15 mouse cellular contexts compared by ENCODE assay signal in genomic region chr2:28973832-28974450, GRCm38 (mm10). TPM values are rescaled to one million over a fixed set of nuclear protein-coding genes. Genes with fewer than 3 reads are reported as not detected.
A peak's percentile ranks its signal among the peaks of the same experiment; 100 is the strongest.
DNase-seq lines count a peak whose midpoint lies in the region; ATAC-seq and TF ChIP-seq lines count a peak whose summit lies in the region.
"Had no signal": no experiment of that assay in that cellular context is flagged by ENCODE, and none has a peak within 500 bp of the region (broad histone marks: within the 10 kb centered on the region; RNA-seq: fewer than 3 reads in every experiment).

No protein-coding gene starts in this region.

- H3K27ac ChIP-seq in midbrain, embryonic 10.5 days (replicated peaks) = peak overlapping the region; percentile 23; the same call in 1 of the 2 replicates
- H3K27ac ChIP-seq in midbrain, postnatal 0 days (ENCODE audit: low read depth, low read length) = no peak overlapping the region
- H3K27ac ChIP-seq in intestine, embryonic 15.5 days = 0 out of 2 replicates have a peak overlapping the region, but pooled peaks have one; percentile 2
- H3K27ac ChIP-seq: layer of hippocampus, adult 2 months; liver, embryonic 12.5 days had no signal

- no peak for ATAC-seq in midbrain, postnatal 0 days (ENCODE audit: low FRiP score)
- peak; percentile 58 for ATAC-seq in intestine, embryonic 15.5 days
- ATAC-seq: liver, embryonic 12.5 days had no signal

- 42% methylated on average over 15 of the region's 15 CpGs for WGBS in midbrain, embryonic 10.5 days
- 57% methylated on average over 15 of the region's 15 CpGs for WGBS in midbrain, postnatal 0 days
- 37% methylated on average over 15 of the region's 15 CpGs for WGBS in intestine, embryonic 15.5 days

- DNase-seq in midbrain, embryonic 10.5 days (ENCODE audit: low spot score) = no peak
- DNase-seq in midbrain, postnatal 0 days (ENCODE audit: low spot score) = no peak
- peak; percentile 45 for DNase-seq in cerebellum, adult 9-11 months
- DNase-seq in retina, embryonic 14.5 days (ENCODE audit: low spot score) = peak; percentile 71
- no peak for DNase-seq in spleen, postnatal 14 days (ENCODE audit: low spot score in 2 of 2)
- no peak for DNase-seq in heart, postnatal 36 days
- no peak for DNase-seq in adrenal gland, postnatal 25 days
- DNase-seq: right cerebral cortex, adult 18-20 months had no signal

- H3K9ac ChIP-seq in midbrain, postnatal 0 days (replicated peaks; ENCODE audit: low read length, poor library complexity, severe bottlenecking) = no peak overlapping the region
- H3K9ac ChIP-seq in intestine, embryonic 15.5 days = no peak overlapping the region
- H3K9ac ChIP-seq: liver, embryonic 12.5 days had no signal

- H3K27me3 ChIP-seq in midbrain, embryonic 10.5 days (ENCODE audit: low read depth, poor library complexity, severe bottlenecking) = peaks cover 97% of the 10 kb centered on the region
- no peaks in the 10 kb centered on the region for H3K27me3 ChIP-seq in midbrain, postnatal 0 days (ENCODE audit: insufficient read depth, low read length)
- no peaks in the 10 kb centered on the region for H3K27me3 ChIP-seq in intestine, embryonic 15.5 days (replicated peaks)

- no peak for TF ChIP-seq CTCF in midbrain, postnatal 0 days (IDR thresholded peaks at IDR 0.05)

- no peaks in the 10 kb centered on the region for H3K36me3 ChIP-seq in midbrain, embryonic 10.5 days
- no peaks in the 10 kb centered on the region for H3K36me3 ChIP-seq in midbrain, postnatal 0 days (ENCODE audit: insufficient read depth, low read length)
- no peaks in the 10 kb centered on the region for H3K36me3 ChIP-seq in intestine, embryonic 15.5 days
- H3K36me3 ChIP-seq: G1E; liver, embryonic 12.5 days had no signal

- no peaks in the 10 kb centered on the region for H3K9me3 ChIP-seq in midbrain, embryonic 10.5 days (replicated peaks)
- no peaks in the 10 kb centered on the region for H3K9me3 ChIP-seq in midbrain, postnatal 0 days (ENCODE audit: low read length)
- H3K9me3 ChIP-seq in intestine, embryonic 15.5 days = no peaks in the 10 kb centered on the region
- H3K9me3 ChIP-seq: G1E; liver, embryonic 12.5 days; megakaryocyte, embryonic 14.5 days had no signal

- no peak overlapping the region for H3K4me2 ChIP-seq in midbrain, postnatal 0 days (ENCODE audit: low read depth, low read length, poor library complexity, severe bottlenecking)
- H3K4me2 ChIP-seq in intestine, embryonic 15.5 days (replicated peaks) = 0 out of 2 replicates have a peak overlapping the region, but pooled peaks have one; percentile 7
- H3K4me2 ChIP-seq: heart, embryonic 11.5 days; liver, embryonic 12.5 days had no signal

- H3K4me3 ChIP-seq in midbrain, embryonic 10.5 days = no peak overlapping the region
- H3K4me3 ChIP-seq in midbrain, postnatal 0 days (ENCODE audit: low read depth, low read length) = no peak overlapping the region
- H3K4me3 ChIP-seq in intestine, embryonic 15.5 days (replicated peaks) = no peak overlapping the region
- H3K4me3 ChIP-seq: layer of hippocampus, adult 2 months; liver, embryonic 12.5 days; megakaryocyte, embryonic 14.5 days had no signal

- peaks cover 34% of the 10 kb centered on the region for H3K4me1 ChIP-seq in midbrain, embryonic 10.5 days
- no peaks in the 10 kb centered on the region for H3K4me1 ChIP-seq in midbrain, postnatal 0 days (ENCODE audit: insufficient read depth, low read length)
- H3K4me1 ChIP-seq in intestine, embryonic 15.5 days (replicated peaks) = peaks cover 7% of the 10 kb centered on the region

- intact Hi-C loops in heart, postnatal 36 days (cut with DNase I) = no loop called here

RNA-seq across cellular contexts. Expression of gene Barhl1, which starts 57.5 kb away (rescaled TPM):
- 10.9 and 13.8 TPM in 2 replicates for polyA plus RNA-seq in midbrain, embryonic 10.5 days (2016; fragmentation: Nextera tagmentation; extraction: Ambion mirVana)
- 36.8 and 49.0 TPM in 2 replicates for total RNA-seq in midbrain, postnatal 0 days (2014; rRNA removed)
- 36.8 and 36.9 TPM in 2 replicates for polyA plus RNA-seq in midbrain, postnatal 0 days (2015; fragmentation: Nextera tagmentation; extraction: Ambion mirVana)
- 0.06 TPM in 1 of 2 replicates, not detected in the other for polyA plus RNA-seq in intestine, embryonic 15.5 days (2015; fragmentation: Nextera tagmentation; extraction: Ambion mirVana)
- not detected for total RNA-seq in heart, postnatal 36 days (2021)
- total RNA-seq in adrenal gland, postnatal 25 days (2021) = not detected in 2 replicates
- total RNA-seq: adrenal gland, postnatal 36 days; layer of hippocampus, adult 2 months had no signal
- polyA plus RNA-seq: heart, embryonic 11.5 days; liver, embryonic 12.5 days had no signal

Comparison
In these comparisons a context has a peak if more than half of its experiments do, and no peak if none do; other contexts are left out.
1. DNase-seq: peak in cerebellum, adult 9-11 months (single experiment) and retina, embryonic 14.5 days (single experiment); none in midbrain, embryonic 10.5 days (single experiment), midbrain, postnatal 0 days (single experiment), spleen, postnatal 14 days (0 of 2), heart, postnatal 36 days (0 of 2) and adrenal gland, postnatal 25 days (single experiment).
2. RNA of gene Barhl1, which starts 57.5 kb away (total RNA-seq): 36.8 to 49.0 TPM in midbrain, postnatal 0 days; not detected in heart, postnatal 36 days and not detected in adrenal gland, postnatal 25 days; every median in the first group is over 10 times any median in the second.